Mouse (Mus musculus) midbrain, embryonic 12.5 days (tissue): ENCODE measurements around the gene Frmd4b. TPM values are rescaled to one million over a fixed set of nuclear protein-coding genes. Genes with fewer than 3 reads are reported as not detected.

Experiments
- ATAC-seq: fragments of 200-750 bp; cut with Nextera tagmentation; 2 replicates; pipeline ENCODE4 v1.8.0; 2017; ENCODE audit warnings: low read depth, moderate TSS enrichment, moderate library complexity; ENCODE audit not compliant: low FRiP score
- H3K27ac ChIP-seq: fragments of 300-500 bp; sonication (generic); replicated peaks from 2 replicates; pipeline ENCODE4 v1.5.1; 2016; ENCODE audit warnings: mild to moderate bottlenecking
- H3K27me3 ChIP-seq: fragments of 300-500 bp; sonication (generic); 2 replicates; pipeline ENCODE4 v1.6.1; 2016; ENCODE audit warnings: mild to moderate bottlenecking
- H3K36me3 ChIP-seq: fragments of 300-500 bp; sonication (generic); 2 replicates; pipeline ENCODE4 v1.6.1; 2016
- H3K4me1 ChIP-seq: fragments of 300-500 bp; sonication (generic); 2 replicates; pipeline ENCODE4 v1.6.1; 2016
- H3K4me2 ChIP-seq: fragments of 300-500 bp; sonication (generic); replicated peaks from 2 replicates; pipeline ENCODE4 v1.6.1; 2016; ENCODE audit warnings: mild to moderate bottlenecking, moderate library complexity
- H3K4me3 ChIP-seq: fragments of 300-500 bp; sonication (generic); 2 replicates; pipeline ENCODE4 v1.5.1; 2016; ENCODE audit warnings: mild to moderate bottlenecking
- H3K9ac ChIP-seq: fragments of 300-500 bp; sonication (generic); replicated peaks from 2 replicates; pipeline ENCODE4 v1.6.1; 2016; ENCODE audit warnings: mild to moderate bottlenecking, moderate library complexity
- H3K9me3 ChIP-seq: fragments of 300-500 bp; sonication (generic); 2 replicates; pipeline ENCODE4 v1.6.1; 2016; ENCODE audit warnings: mild to moderate bottlenecking
- WGBS: fragments of 180-500 bp; shearing (Covaris S2); methylation state at CpG from one replicate; pipeline ENCODE4 v1.1.7; 2016; 5-methylcytosine and 5-hydroxymethylcytosine counted together
- polyA plus RNA-seq: library from polyadenylated mRNA; unstranded; fragments of >200 nt; fragmentation: Nextera tagmentation; extraction: Ambion mirVana; gene quantifications from 2 replicates; pipeline ENCODE4 v1.2.1, GENCODE M21; 2016

Gene Frmd4b
- polyA plus RNA-seq, 1 experiment from 2014 or later, result 33.8 TPM

GRCm38 (mm10) chr6:97407914-97408313 lies 209.4 kb downstream of the Frmd4b start:
- H3K4me3 ChIP-seq, result no peak overlapping the region
- no peak for ATAC-seq
- no peaks in the 10 kb centered on the region for H3K27me3 ChIP-seq
- no peak overlapping the region for H3K27ac ChIP-seq
- H3K4me2 ChIP-seq, result no peak overlapping the region
- H3K9ac ChIP-seq, result no peak overlapping the region
- no peaks in the 10 kb centered on the region for H3K36me3 ChIP-seq
- no peaks in the 10 kb centered on the region for H3K9me3 ChIP-seq
- peaks cover 18% of the 10 kb centered on the region for H3K4me1 ChIP-seq
- WGBS, result 93% methylated on average over 3 of the region's 3 CpGs

GRCm38 (mm10) chr6:97407425-97407824 lies 209.9 kb downstream of the Frmd4b start:
- WGBS, result 89% methylated on average over 5 of the region's 5 CpGs
- no peak overlapping the region for H3K9ac ChIP-seq
- H3K4me1 ChIP-seq, result peaks cover 18% of the 10 kb centered on the region

GRCm38 (mm10) chr6:97405311-97405710 lies 212.0 kb downstream of the Frmd4b start:
- H3K36me3 ChIP-seq, result no peaks in the 10 kb centered on the region
- no peaks in the 10 kb centered on the region for H3K27me3 ChIP-seq
- H3K27ac ChIP-seq, result no peak overlapping the region
- no peak for ATAC-seq
- H3K9me3 ChIP-seq, result no peaks in the 10 kb centered on the region
- H3K9ac ChIP-seq, result no peak overlapping the region
- H3K4me1 ChIP-seq, result peaks cover 18% of the 10 kb centered on the region
- no peak overlapping the region for H3K4me2 ChIP-seq
- H3K4me3 ChIP-seq, result no peak overlapping the region
- 64% methylated on average over 7 of the region's 7 CpGs for WGBS

More at GRCm38 (mm10) chr6:97407425-97407824, 209.9 kb downstream of the Frmd4b start:
- H3K36me3 ChIP-seq, result no peaks in the 10 kb centered on the region
- H3K9me3 ChIP-seq, result no peaks in the 10 kb centered on the region
- no peak overlapping the region for H3K4me3 ChIP-seq
- no peaks in the 10 kb centered on the region for H3K27me3 ChIP-seq
- no peak for ATAC-seq
- no peak overlapping the region for H3K4me2 ChIP-seq
- H3K27ac ChIP-seq, result no peak overlapping the region

GRCm38 (mm10) chr6:97402822-97403472 lies 214.4 kb downstream of the Frmd4b start:
- whole genome bisulfite sequencing, result 81% methylated on average over 10 of the region's 10 CpGs
- no peaks in the 10 kb centered on the region for H3K36me3 ChIP-seq
- H3K4me3 ChIP-seq, result no peak overlapping the region
- no peak for ATAC-seq
- no peak overlapping the region for H3K27ac ChIP-seq
- no peaks in the 10 kb centered on the region for H3K27me3 ChIP-seq
- no peak overlapping the region for H3K4me2 ChIP-seq
- peaks cover 14% of the 10 kb centered on the region for H3K4me1 ChIP-seq
- H3K9ac ChIP-seq, result no peak overlapping the region
- H3K9me3 ChIP-seq, result no peaks in the 10 kb centered on the region

GRCm38 (mm10) chr6:97400446-97400845 lies 216.9 kb downstream of the Frmd4b start:
- Histone ChIP-seq H3K4me2 (no peak overlapping the region), H3K4me1 (peaks cover 38% of the 10 kb centered on the region), H3K4me3 (no peak overlapping the region), H3K9ac (no peak overlapping the region), H3K36me3 (no peaks in the 10 kb centered on the region), H3K9me3 (no peaks in the 10 kb centered on the region), H3K27ac (no peak overlapping the region), H3K27me3 (no peaks in the 10 kb centered on the region)
- no peak for ATAC-seq
- 92% methylated on average over 6 of the region's 6 CpGs for WGBS

GRCm38 (mm10) chr6:97397935-97398334 lies 219.4 kb downstream of the Frmd4b start:
- no peak overlapping the region for H3K4me3 ChIP-seq
- no peak overlapping the region for H3K4me2 ChIP-seq
- H3K9me3 ChIP-seq, result no peaks in the 10 kb centered on the region
- H3K9ac ChIP-seq, result no peak overlapping the region
- no peaks in the 10 kb centered on the region for H3K27me3 ChIP-seq
- ATAC-seq, result no peak
- no peaks in the 10 kb centered on the region for H3K36me3 ChIP-seq
- no peak overlapping the region for H3K27ac ChIP-seq
- 86% methylated on average over 4 of the region's 4 CpGs for WGBS
- H3K4me1 ChIP-seq, result peaks cover 48% of the 10 kb centered on the region

GRCm38 (mm10) chr6:97396957-97397354 lies 220.4 kb downstream of the Frmd4b start:
- peaks cover 49% of the 10 kb centered on the region for H3K4me1 ChIP-seq
- no peaks in the 10 kb centered on the region for H3K36me3 ChIP-seq
- WGBS, result 49% methylated on average over 3 of the region's 3 CpGs
- no peaks in the 10 kb centered on the region for H3K27me3 ChIP-seq
- no peak overlapping the region for H3K4me2 ChIP-seq
- peak overlapping the region; percentile 80; the same call in 1 of the 2 replicates for H3K27ac ChIP-seq
- no peak overlapping the region for H3K9ac ChIP-seq
- no peaks in the 10 kb centered on the region for H3K9me3 ChIP-seq
- no peak overlapping the region for H3K4me3 ChIP-seq
- ATAC-seq, result no peak; the same call in 1 of the 2 replicates

- Histone ChIP-seq H3K36me3 (no peaks in the 10 kb centered on the region), H3K4me3 (no peak overlapping the region), H3K9ac (no peak overlapping the region), H3K27me3 (no peaks in the 10 kb centered on the region), H3K27ac (peak overlapping the region; percentile 80), H3K9me3 (no peaks in the 10 kb centered on the region), H3K4me1 (peaks cover 49% of the 10 kb centered on the region), H3K4me2 (peak overlapping the region; percentile 31)
- 9% methylated on average over 9 of the region's 9 CpGs for WGBS
- ATAC-seq, result peak; percentile 85
These were observed 220.9 kb downstream of the Frmd4b start for GRCm38 (mm10) chr6:97396351-97396956.

- no peaks in the 10 kb centered on the region for H3K27me3 ChIP-seq
- H3K4me3 ChIP-seq, result no peak overlapping the region
- WGBS, result 10% methylated on average over 17 of the region's 17 CpGs
- no peak overlapping the region for H3K9ac ChIP-seq
- no peaks in the 10 kb centered on the region for H3K9me3 ChIP-seq
- peak; percentile 42 for ATAC-seq
- H3K27ac ChIP-seq, result peak overlapping the region; percentile 80
- H3K36me3 ChIP-seq, result no peaks in the 10 kb centered on the region
- peaks cover 49% of the 10 kb centered on the region for H3K4me1 ChIP-seq
- peak overlapping the region; percentile 31 for H3K4me2 ChIP-seq
These were observed 221.6 kb downstream of the Frmd4b start for GRCm38 (mm10) chr6:97395477-97396350.

- H3K4me3 ChIP-seq, result no peak overlapping the region
These were observed 222.8 kb downstream of the Frmd4b start for GRCm38 (mm10) chr6:97394473-97395075.

GRCm38 (mm10) chr6:97392912-97393311 lies 224.4 kb downstream of the Frmd4b start:
- Histone ChIP-seq H3K4me3 (no peak overlapping the region), H3K9me3 (no peaks in the 10 kb centered on the region), H3K27ac (no peak overlapping the region), H3K36me3 (no peaks in the 10 kb centered on the region), H3K4me2 (no peak overlapping the region), H3K9ac (no peak overlapping the region), H3K4me1 (peaks cover 44% of the 10 kb centered on the region), H3K27me3 (no peaks in the 10 kb centered on the region)
- ATAC-seq, result no peak
- 90% methylated on average over 3 of the region's 3 CpGs for WGBS

More at GRCm38 (mm10) chr6:97394473-97395075, 222.8 kb downstream of the Frmd4b start:
- peak overlapping the region; percentile 80 for H3K27ac ChIP-seq
- no peak overlapping the region for H3K9ac ChIP-seq
- 22% methylated on average over 12 of the region's 12 CpGs for WGBS
- no peaks in the 10 kb centered on the region for H3K27me3 ChIP-seq
- no peaks in the 10 kb centered on the region for H3K36me3 ChIP-seq
- peak overlapping the region; percentile 31; the same call in 1 of the 2 replicates for H3K4me2 ChIP-seq
- 0 out of 2 replicates have a peak, but pooled peaks have one; percentile 17 for ATAC-seq
- no peaks in the 10 kb centered on the region for H3K9me3 ChIP-seq
- H3K4me1 ChIP-seq, result peaks cover 49% of the 10 kb centered on the region
